Mouse (Mus musculus) small intestine, adult 2 months (tissue): ENCODE results near the gene Dlk2. TPM values are rescaled to one million over a fixed set of nuclear protein-coding genes. Genes with fewer than 3 reads are reported as not detected.
A peak's percentile ranks its signal among the peaks of the same experiment; 100 is the strongest.

Experiments
- H3K27ac ChIP-seq: fragments of 200-500 bp; 2 replicates; pipeline ENCODE4 v1.5.1; 2012; ENCODE audit warnings: low read depth, low read length, control low read depth, inconsistent platforms; ENCODE audit not compliant: insufficient read depth
- H3K27me3 ChIP-seq: fragments of 200-500 bp; 2 replicates; pipeline ENCODE4 v1.6.1; 2012; ENCODE audit warnings: mild to moderate bottlenecking, moderate library complexity, low read length, inconsistent platforms; ENCODE audit not compliant: control insufficient read depth, insufficient read depth
- H3K36me3 ChIP-seq: fragments of 200-500 bp; 2 replicates; pipeline ENCODE4 v1.6.1; 2012; ENCODE audit warnings: mild to moderate bottlenecking, low read length, control low read depth, inconsistent platforms; ENCODE audit not compliant: control insufficient read depth, insufficient read depth
- H3K4me1 ChIP-seq: fragments of 200-500 bp; 2 replicates; pipeline ENCODE4 v1.6.1; 2012; ENCODE audit warnings: low read length, inconsistent platforms, mixed read lengths; ENCODE audit not compliant: control insufficient read depth, insufficient read depth, insufficient read length
- H3K4me3 ChIP-seq: fragments of 200-500 bp; 2 replicates; pipeline ENCODE4 v1.5.1; 2012; ENCODE audit warnings: low read depth, mild to moderate bottlenecking, control low read depth, inconsistent platforms, low read length, moderate library complexity
- CTCF ChIP-seq: fragments of 200-500 bp; IDR thresholded peaks from 2 replicates; pipeline ENCODE4 v1.5.1; 2012; ENCODE audit warnings: low read depth, mild to moderate bottlenecking, control low read depth, inconsistent platforms, low read length, moderate library complexity, mixed read lengths; ENCODE audit not compliant: insufficient replicate concordance, insufficient read length; ENCODE audit errors: extremely low read depth
- POLR2A ChIP-seq: fragments of 200-500 bp; IDR thresholded peaks from 2 replicates; pipeline ENCODE4 v1.6.1; 2012; ENCODE audit warnings: low read depth, mild to moderate bottlenecking, control low read depth, inconsistent platforms, low read length, moderate library complexity
- WGBS: fragments of 180-500 bp; shearing (Covaris S2); methylation state at CpG from one replicate; pipeline ENCODE4 v1.1.7; 2018; 5-methylcytosine and 5-hydroxymethylcytosine counted together
- polyA plus RNA-seq: library from polyadenylated mRNA; depleted of rRNA; stranded (reverse); fragments of >200 nt; gene quantifications from 2 replicates; pipeline ENCODE4 v1.2.3, GENCODE M21; 2012

The Dlk2 gene
- polyA plus RNA-seq, 1 experiment = 1.0 TPM

GRCm38 (mm10) chr17:46266986-46267385 is 30.2 kb upstream of the Dlk2 start:
- H3K4me3 ChIP-seq = 0 out of 2 replicates have a peak overlapping the region, but pooled peaks have one; percentile 1
- no peak for TF ChIP-seq POLR2A
- TF ChIP-seq CTCF = no peak
- H3K27ac ChIP-seq = peak overlapping the region; percentile 91
- peaks cover 34% of the 10 kb centered on the region for H3K4me1 ChIP-seq
- no peaks in the 10 kb centered on the region for H3K27me3 ChIP-seq
- WGBS = 53% methylated on average over 6 of the region's 6 CpGs
- peaks cover 47% of the 10 kb centered on the region for H3K36me3 ChIP-seq

DNA sequence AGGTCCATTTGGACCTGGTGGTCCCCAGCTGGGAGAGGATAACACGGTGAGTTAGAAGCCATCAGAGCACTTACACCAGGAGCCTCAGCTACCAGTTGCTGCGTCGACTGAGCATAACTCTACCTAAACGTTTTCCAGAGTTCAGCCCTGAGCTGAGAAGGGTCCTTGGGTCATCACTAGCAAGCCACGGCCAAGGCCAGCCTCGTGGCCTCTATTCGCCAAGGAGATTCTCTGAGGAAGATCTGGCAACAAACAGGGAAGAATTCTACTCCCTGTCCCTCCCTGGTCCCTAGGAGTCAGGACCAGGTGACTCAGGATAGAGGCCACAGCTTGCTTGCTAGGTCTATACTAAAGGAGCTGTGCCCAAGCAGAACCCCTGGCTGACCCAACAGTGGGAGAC is 29.7 kb upstream of the Dlk2 start:
- H3K27ac ChIP-seq = peak overlapping the region; percentile 91
- WGBS = 63% methylated on average over 7 of the region's 7 CpGs
- H3K4me3 ChIP-seq = peak overlapping the region; percentile 42
- no peaks in the 10 kb centered on the region for H3K27me3 ChIP-seq
- no peak for TF ChIP-seq CTCF
- TF ChIP-seq POLR2A = no peak
- H3K4me1 ChIP-seq = peaks cover 34% of the 10 kb centered on the region
- H3K36me3 ChIP-seq = peaks cover 43% of the 10 kb centered on the region

DNA sequence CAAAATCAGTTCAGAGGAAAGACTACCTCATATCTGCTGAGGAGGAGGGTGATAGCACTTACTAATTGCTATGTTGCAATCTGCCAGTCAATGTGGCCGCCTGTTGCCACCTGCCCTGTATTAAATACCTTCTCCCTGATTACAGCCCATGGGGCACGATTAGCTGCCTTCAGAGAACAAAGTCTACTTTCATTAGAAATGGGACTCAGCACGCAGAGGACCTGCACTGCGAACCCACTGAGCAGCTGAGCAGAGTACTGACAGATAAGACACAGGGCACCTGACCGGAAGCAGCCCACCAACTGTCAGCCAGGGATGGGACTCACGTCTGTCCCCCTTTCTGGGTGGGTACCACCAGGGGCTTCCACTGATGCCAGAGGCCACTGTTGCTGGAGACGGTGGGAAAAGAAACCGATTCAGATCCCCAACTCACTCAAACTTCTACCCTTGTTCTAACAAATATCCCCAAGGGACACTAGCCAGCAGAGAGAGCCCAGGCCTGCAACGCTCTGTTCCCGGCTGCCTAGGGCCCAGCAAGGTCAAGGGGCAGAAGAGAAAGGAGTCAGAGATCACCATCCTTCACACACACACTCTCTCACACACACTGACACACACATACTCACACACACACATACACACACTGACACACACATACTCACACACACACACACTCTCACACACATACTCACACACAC is 29.0 kb upstream of the Dlk2 start:
- no peaks in the 10 kb centered on the region for H3K27me3 ChIP-seq
- TF ChIP-seq CTCF (no peak), POLR2A (peak; percentile 46; the same call in 1 of the 2 replicates)
- peak overlapping the region; percentile 41 for H3K4me3 ChIP-seq
- peaks cover 37% of the 10 kb centered on the region for H3K36me3 ChIP-seq
- peaks cover 34% of the 10 kb centered on the region for H3K4me1 ChIP-seq
- H3K27ac ChIP-seq = peak overlapping the region; percentile 93
- WGBS = 35% methylated on average over 10 of the region's 10 CpGs

DNA sequence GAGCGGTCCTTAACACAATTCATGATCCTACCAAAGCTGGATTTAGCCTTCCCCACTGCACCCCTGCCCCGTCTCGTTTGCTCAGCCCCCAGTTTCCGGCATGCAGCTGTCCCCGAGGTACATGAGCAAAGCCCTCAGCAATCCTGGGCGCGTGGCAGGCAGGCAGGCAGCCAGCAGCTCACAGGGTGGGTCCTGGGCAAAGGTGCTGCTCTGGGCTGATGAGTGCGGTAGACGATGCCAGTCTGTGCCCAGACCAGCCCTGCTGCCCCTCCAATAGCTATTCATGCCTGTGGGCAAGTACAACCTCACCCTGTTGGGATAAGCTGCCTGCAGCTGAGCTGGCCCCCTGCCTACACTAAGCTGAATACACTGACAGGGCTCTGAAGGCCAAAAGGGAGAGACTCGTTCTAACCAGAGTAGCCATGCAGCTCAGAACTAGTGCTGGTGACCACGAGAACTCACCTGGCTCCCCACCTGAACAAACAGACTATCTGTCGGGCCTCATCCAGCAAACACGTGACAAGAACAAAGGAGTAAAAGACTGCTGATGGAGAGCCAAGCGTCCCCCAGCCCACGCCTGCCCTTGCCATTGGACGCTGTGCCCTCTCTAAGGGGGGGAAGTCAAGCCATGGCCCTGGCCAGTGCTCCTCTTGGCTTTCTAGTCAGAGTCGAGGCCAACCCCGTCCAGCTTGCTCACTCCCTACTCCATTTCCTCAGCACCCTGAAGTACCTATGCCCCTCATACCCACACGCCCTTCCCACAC is 27.3 kb upstream of the Dlk2 start:
- peaks cover 22% of the 10 kb centered on the region; the same call in 1 of the 2 replicates for H3K36me3 ChIP-seq
- peak overlapping the region; percentile 93 for H3K27ac ChIP-seq
- peak overlapping the region; percentile 63 for H3K4me3 ChIP-seq

GRCm38 (mm10) chr17:46272058-46272457 is 25.2 kb upstream of the Dlk2 start:
- TF ChIP-seq POLR2A (no peak), CTCF (no peak)
- H3K36me3 ChIP-seq = peaks cover 9% of the 10 kb centered on the region; the same call in 1 of the 2 replicates
- H3K4me1 ChIP-seq = peaks cover 23% of the 10 kb centered on the region
- 94% methylated on average over 2 of the region's 2 CpGs for WGBS
- H3K27me3 ChIP-seq = no peaks in the 10 kb centered on the region
- no peak overlapping the region for H3K27ac ChIP-seq
- no peak overlapping the region for H3K4me3 ChIP-seq

More for the DNA sequence above, 27.3 kb upstream of the Dlk2 start:
- 27% methylated on average over 19 of the region's 19 CpGs for WGBS
- TF ChIP-seq CTCF (no peak), POLR2A (no peak; the same call in 1 of the 2 replicates)
- Histone ChIP-seq H3K4me1 (peaks cover 34% of the 10 kb centered on the region), H3K27me3 (no peaks in the 10 kb centered on the region)

GRCm38 (mm10) chr17:46272675-46273074 is 24.5 kb upstream of the Dlk2 start:
- 89% methylated on average over 5 of the region's 5 CpGs for WGBS
- no peak overlapping the region for H3K4me3 ChIP-seq

DNA sequence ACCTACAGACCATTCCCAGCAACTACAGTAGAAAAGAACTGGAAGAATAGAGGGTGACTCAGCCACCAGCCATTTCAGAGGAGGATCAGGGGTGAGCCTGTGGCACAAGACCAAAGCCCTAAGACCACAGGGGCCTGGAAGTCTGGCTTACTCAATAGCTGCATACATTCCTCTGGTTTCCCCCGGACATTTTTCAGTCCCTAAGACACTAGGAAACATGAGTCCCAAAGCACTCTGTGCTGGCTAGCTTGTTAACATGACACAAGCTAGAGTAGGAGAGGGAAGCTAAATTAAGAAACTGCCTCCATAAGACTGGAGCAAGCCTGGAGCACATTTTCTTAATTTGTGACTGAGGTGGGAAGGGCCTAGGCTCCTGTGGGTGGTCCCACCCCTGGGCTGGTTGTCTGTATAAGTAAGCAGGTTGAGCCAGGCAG is 23.4 kb upstream of the Dlk2 start:
- H3K36me3 ChIP-seq = peaks cover 13% of the 10 kb centered on the region
- H3K27me3 ChIP-seq = no peaks in the 10 kb centered on the region
- H3K4me1 ChIP-seq = peaks cover 9% of the 10 kb centered on the region
- no peak for TF ChIP-seq POLR2A
- TF ChIP-seq CTCF = no peak
- no peak overlapping the region for H3K4me3 ChIP-seq
- 89% methylated on average over 1 of the region's 1 CpGs for WGBS
- no peak overlapping the region for H3K27ac ChIP-seq

More at GRCm38 (mm10) chr17:46272675-46273074, 24.5 kb upstream of the Dlk2 start:
- no peaks in the 10 kb centered on the region for H3K27me3 ChIP-seq
- H3K36me3 ChIP-seq = peaks cover 13% of the 10 kb centered on the region
- TF ChIP-seq CTCF (no peak), POLR2A (no peak)
- peaks cover 18% of the 10 kb centered on the region for H3K4me1 ChIP-seq
- no peak overlapping the region for H3K27ac ChIP-seq
